22 mouse cellular contexts compared by ENCODE assay signal in genomic region chr17:4034816-4035360, GRCm38 (mm10).
A peak's percentile ranks its signal among the peaks of the same experiment; 100 is the strongest.
DNase-seq lines count a peak whose midpoint lies in the region; ATAC-seq and TF ChIP-seq lines count a peak whose summit lies in the region.
"Had no signal": no experiment of that assay in that cellular context is flagged by ENCODE, and none has a peak within 500 bp of the region (broad histone marks: within the 10 kb centered on the region; RNA-seq: fewer than 3 reads in every experiment).

No protein-coding gene starts in this region.

- peak; percentile 1 for DNase-seq in adrenal gland, postnatal 10 days
- no peak for DNase-seq in adrenal gland, postnatal 36 days
- peak; percentile 10 for DNase-seq in kidney, adult 9 months
- no peak for DNase-seq in kidney, adult 8-10 months
- no peak for DNase-seq in lung, adult 2 months
- peak; percentile 45 for DNase-seq in brain, embryonic 14.5 days (ENCODE audit: low read depth)
- DNase-seq in thymus, postnatal 10 days (ENCODE audit: low spot score in 2 of 2), result no peak
- DNase-seq: cerebellum, adult 2 months; cerebellum, postnatal 36 days; gastrocnemius, postnatal 25 days; layer of hippocampus, adult 9-11 months; liver, embryonic 13.5 days; right cerebral cortex, postnatal 4 days; thymus, postnatal 14 days had no signal

- H3K27ac ChIP-seq in lung, embryonic 16.5 days (ENCODE audit: low read length), result peak overlapping the region; percentile 42; the same call in 1 of the 2 replicates
- H3K27ac ChIP-seq: forebrain, embryonic 13.5 days; limb, embryonic 12.5 days; liver, embryonic 13.5 days; macrophage had no signal

- peak; percentile 67; the same call in 1 of the 2 replicates for ATAC-seq in lung, embryonic 16.5 days (ENCODE audit: low read depth)
- ATAC-seq: activated CD4-positive, CD25-positive, alpha-beta regulatory T cell, adult 4 months; CD4-positive, CD25-positive, alpha-beta regulatory T cell, adult 4 months; forebrain, embryonic 13.5 days had no signal

- no peak for TF ChIP-seq POLR2A in lung, adult 2 months (IDR thresholded peaks at IDR 0.05; ENCODE audit: borderline replicate concordance, extremely low read depth, low read depth, low read length)
- TF ChIP-seq POLR2A in brain, embryonic 14.5 days (IDR thresholded peaks at IDR 0.05; ENCODE audit: borderline replicate concordance, extremely low read depth, insufficient read depth, insufficient read length, poor library complexity, severe bottlenecking), result no peak

- no peak overlapping the region for H3K9ac ChIP-seq in lung, embryonic 16.5 days (ENCODE audit: low read length)
- H3K9ac ChIP-seq: forebrain, embryonic 13.5 days; limb, embryonic 12.5 days; liver, embryonic 13.5 days had no signal

- no peaks in the 10 kb centered on the region for H3K9me3 ChIP-seq in lung, embryonic 16.5 days (ENCODE audit: control insufficient read depth, low read length)
- H3K9me3 ChIP-seq: forebrain, embryonic 13.5 days; limb, embryonic 12.5 days; liver, embryonic 13.5 days had no signal

- peaks cover 7% of the 10 kb centered on the region for H3K4me1 ChIP-seq in lung, embryonic 16.5 days (replicated peaks; ENCODE audit: control insufficient read depth, insufficient read depth, low read length)
- no peaks in the 10 kb centered on the region for H3K4me1 ChIP-seq in lung, adult 2 months (ENCODE audit: control insufficient read depth, insufficient read depth, low read length)
- H3K4me1 ChIP-seq: limb, embryonic 12.5 days; liver, embryonic 13.5 days had no signal

- no peaks in the 10 kb centered on the region for H3K27me3 ChIP-seq in lung, embryonic 16.5 days (ENCODE audit: control insufficient read depth, insufficient read depth, low read depth, low read length)
- H3K27me3 ChIP-seq: forebrain, embryonic 13.5 days; limb, embryonic 12.5 days; liver, embryonic 13.5 days had no signal

- no peak overlapping the region for H3K4me2 ChIP-seq in lung, embryonic 16.5 days (ENCODE audit: low read depth, low read length)
- H3K4me2 ChIP-seq: forebrain, embryonic 13.5 days; limb, embryonic 12.5 days; liver, embryonic 13.5 days; midbrain, embryonic 11.5 days had no signal

- WGBS in lung, embryonic 16.5 days, result 34% methylated on average over 3 of the region's 3 CpGs
- 64% methylated on average over 3 of the region's 3 CpGs for WGBS in lung, adult 2 months

- H3K4me3 ChIP-seq in lung, embryonic 16.5 days (ENCODE audit: low read length), result no peak overlapping the region
- no peak overlapping the region for H3K4me3 ChIP-seq in lung, adult 2 months (replicated peaks; ENCODE audit: extremely low read depth, low read depth, low read length)
- H3K4me3 ChIP-seq: erythroblast, embryonic 14.5 days; forebrain, embryonic 13.5 days; limb, embryonic 12.5 days; liver, embryonic 13.5 days had no signal

- TF ChIP-seq CTCF in lung, adult 2 months (IDR thresholded peaks at IDR 0.05; ENCODE audit: insufficient read depth, low read length), result no peak
- no peak for TF ChIP-seq CTCF in brain, embryonic 14.5 days (IDR thresholded peaks at IDR 0.05; ENCODE audit: borderline replicate concordance, extremely low read depth, insufficient read depth, insufficient read length)

- H3K36me3 ChIP-seq in lung, embryonic 16.5 days (ENCODE audit: control insufficient read depth, insufficient read depth, low read length), result no peaks in the 10 kb centered on the region
- H3K36me3 ChIP-seq: limb, embryonic 12.5 days; liver, embryonic 13.5 days had no signal

Comparison
In these comparisons a context has a peak if more than half of its experiments do, and no peak if none do; other contexts are left out.
1. DNase-seq: peak in adrenal gland, postnatal 10 days (single experiment), kidney, adult 9 months (single experiment) and brain, embryonic 14.5 days (single experiment); none in adrenal gland, postnatal 36 days (0 of 2), kidney, adult 8-10 months (0 of 2), lung, adult 2 months (single experiment) and thymus, postnatal 10 days (0 of 2).